In the genomic region with DNA sequence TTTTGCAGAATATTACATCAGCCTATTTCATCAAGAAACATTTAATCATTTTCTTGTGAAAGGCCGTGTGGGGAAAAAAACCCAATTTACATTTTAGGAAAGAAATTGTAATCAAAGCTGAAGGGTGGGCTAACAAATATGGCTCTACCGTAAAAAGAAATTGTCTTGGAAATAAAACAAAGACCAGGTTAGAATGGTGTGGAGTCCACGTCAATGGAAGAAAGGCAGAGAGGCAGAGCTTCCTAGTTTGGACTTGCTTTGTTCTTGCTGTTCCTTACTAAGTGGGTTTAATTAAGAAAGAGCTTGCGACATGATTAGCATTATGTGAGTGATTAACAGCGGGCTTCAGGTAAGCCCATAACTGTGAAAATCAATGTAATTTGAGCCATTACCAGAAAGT, we compare ENCODE assay signal across 18 mouse cellular contexts. TPM values are rescaled to one million over a fixed set of nuclear protein-coding genes. Genes with fewer than 3 reads are reported as not detected.
DNase-seq lines count a peak whose midpoint lies in the region; ATAC-seq and TF ChIP-seq lines count a peak whose summit lies in the region.
"Had no signal": no experiment of that assay in that cellular context is flagged by ENCODE, and none has a peak within 500 bp of the region (broad histone marks: within the 10 kb centered on the region; RNA-seq: fewer than 3 reads in every experiment).

No protein-coding gene starts in this region.

- peak overlapping the region; percentile 5; the same call in 1 of the 2 replicates for H3K4me2 ChIP-seq in hindbrain, embryonic 15.5 days
- no peak overlapping the region for H3K4me2 ChIP-seq in neural tube, embryonic 15.5 days
- H3K4me2 ChIP-seq: embryonic facial prominence, embryonic 12.5 days; liver, embryonic 11.5 days; lung, embryonic 15.5 days had no signal

- H3K27ac ChIP-seq in layer of hippocampus, adult 2 months: 0 out of 2 replicates have a peak overlapping the region, but pooled peaks have one; percentile 6
- H3K27ac ChIP-seq in hindbrain, embryonic 15.5 days (replicated peaks): peak overlapping the region; percentile 29; the same call in 1 of the 2 replicates
- H3K27ac ChIP-seq in neural tube, embryonic 15.5 days (replicated peaks): no peak overlapping the region
- H3K27ac ChIP-seq: embryonic facial prominence, embryonic 12.5 days; kidney, postnatal 0 days; lung, embryonic 15.5 days had no signal

- TF ChIP-seq CTCF in layer of hippocampus, adult 2 months (conservative IDR thresholded peaks at IDR 0.05): 0 out of 2 replicates have a peak, but pooled peaks have one; percentile 0

- H3K4me1 ChIP-seq in hindbrain, embryonic 15.5 days (replicated peaks): no peaks in the 10 kb centered on the region; the same call in 1 of the 2 replicates
- 0 out of 2 replicates have a peak, but pooled peaks cover 6% of the 10 kb centered on the region for H3K4me1 ChIP-seq in neural tube, embryonic 15.5 days
- H3K4me1 ChIP-seq: embryonic facial prominence, embryonic 12.5 days; lung, embryonic 15.5 days had no signal

- ATAC-seq in hindbrain, embryonic 15.5 days (ENCODE audit: low FRiP score, low read depth): peak; percentile 39; the same call in 1 of the 2 replicates
- ATAC-seq in neural tube, embryonic 15.5 days (ENCODE audit: low FRiP score): 0 out of 2 replicates have a peak, but pooled peaks have one; percentile 50

- H3K4me3 ChIP-seq in layer of hippocampus, adult 2 months: peak overlapping the region; percentile 34
- H3K4me3 ChIP-seq in hindbrain, embryonic 15.5 days: no peak overlapping the region
- H3K4me3 ChIP-seq in neural tube, embryonic 15.5 days (replicated peaks): no peak overlapping the region
- H3K4me3 ChIP-seq: embryonic facial prominence, embryonic 12.5 days; lung, embryonic 15.5 days had no signal

- no peak overlapping the region for H3K9ac ChIP-seq in hindbrain, embryonic 15.5 days
- no peak overlapping the region for H3K9ac ChIP-seq in neural tube, embryonic 15.5 days (replicated peaks)
- H3K9ac ChIP-seq: embryonic facial prominence, embryonic 12.5 days; lung, embryonic 15.5 days had no signal

- H3K27me3 ChIP-seq in hindbrain, embryonic 15.5 days: 0 out of 2 replicates have a peak, but pooled peaks cover 2% of the 10 kb centered on the region
- H3K27me3 ChIP-seq in neural tube, embryonic 15.5 days (replicated peaks): peaks cover 4% of the 10 kb centered on the region; the same call in 1 of the 2 replicates
- H3K27me3 ChIP-seq: embryonic facial prominence, embryonic 12.5 days; lung, embryonic 15.5 days had no signal

- no peaks in the 10 kb centered on the region for H3K36me3 ChIP-seq in hindbrain, embryonic 15.5 days
- H3K36me3 ChIP-seq in neural tube, embryonic 15.5 days: no peaks in the 10 kb centered on the region
- H3K36me3 ChIP-seq: embryonic facial prominence, embryonic 12.5 days; lung, embryonic 15.5 days had no signal

- peak; percentile 55 for DNase-seq in heart, adult 11 months
- DNase-seq in heart, adult 18-20 months: no peak
- DNase-seq in layer of hippocampus, adult 2 months (ENCODE audit: low spot score in 2 of 2): no peak
- no peak for DNase-seq in layer of hippocampus, adult 9-10 months (ENCODE audit: low spot score)
- DNase-seq in cerebellum, adult 11-12 months: no peak
- DNase-seq in urinary bladder, adult 18-20 months (ENCODE audit: low spot score in 2 of 2): no peak
- DNase-seq: adrenal gland, adult 8-10 months; B cell, adult 2 months; cerebellum, postnatal 25 days; gastrocnemius, postnatal 10 days; right cerebral cortex, postnatal 4 days; thymus, postnatal 25 days had no signal

- H3K9me3 ChIP-seq in hindbrain, embryonic 15.5 days: no peaks in the 10 kb centered on the region
- no peaks in the 10 kb centered on the region for H3K9me3 ChIP-seq in neural tube, embryonic 15.5 days (replicated peaks)
- H3K9me3 ChIP-seq: embryonic facial prominence, embryonic 12.5 days; lung, embryonic 15.5 days had no signal

- 47% methylated on average over 5 of the region's 5 CpGs for WGBS in hindbrain, embryonic 15.5 days
- 53% methylated on average over 5 of the region's 5 CpGs for WGBS in neural tube, embryonic 15.5 days

RNA-seq across cellular contexts. Expression of a gene that starts 11.3 kb away (rescaled TPM):
- 1,000 to 10,000 TPM; 2,666 to 2,843 TPM for total RNA-seq in heart, adult 18-20 months (2021)
- total RNA-seq in layer of hippocampus, adult 2 months (2021): 1 to 10 TPM in 1 of 2 experiments, under 1 TPM in 1; 0.54 to 1.1 TPM
- polyA plus RNA-seq in hindbrain, embryonic 15.5 days (2015; fragmentation: Nextera tagmentation; extraction: Ambion mirVana): 0.30 and 0.77 TPM in 2 replicates
- 8.6 and 14.1 TPM in 2 replicates for polyA plus RNA-seq in neural tube, embryonic 15.5 days (2015; fragmentation: Nextera tagmentation; extraction: Ambion mirVana)

Comparison
In these comparisons a context has a peak if more than half of its experiments do, and no peak if none do; other contexts are left out.
1. RNA of a gene that starts 11.3 kb away (total RNA-seq): 2,666 to 2,843 TPM in heart, adult 18-20 months; 0.54 to 1.1 TPM in layer of hippocampus, adult 2 months; every median in the first group is over 1,000 times any median in the second.